Mouse (Mus musculus) layer of hippocampus, postnatal 10 days (tissue): Measurements from ENCODE around the gene Osbp2. TPM values are rescaled to one million over a fixed set of nuclear protein-coding genes. Genes with fewer than 3 reads are reported as not detected.

Source experiments
- DNase-seq, 2 experiments: peaks; one replicate each; pipeline ENCODE4 v3.0.0; 2021; ENCODE audit warnings: low spot score in 2 of 2
- total RNA-seq, 2 experiments: library from RNA; stranded (reverse); gene quantifications; 2 replicates each; pipeline ENCODE4 v1.2.3; 2021

Gene Osbp2
- total RNA-seq, 2 experiments from 2014 or later = 84.0 to 87.2 TPM

DNA sequence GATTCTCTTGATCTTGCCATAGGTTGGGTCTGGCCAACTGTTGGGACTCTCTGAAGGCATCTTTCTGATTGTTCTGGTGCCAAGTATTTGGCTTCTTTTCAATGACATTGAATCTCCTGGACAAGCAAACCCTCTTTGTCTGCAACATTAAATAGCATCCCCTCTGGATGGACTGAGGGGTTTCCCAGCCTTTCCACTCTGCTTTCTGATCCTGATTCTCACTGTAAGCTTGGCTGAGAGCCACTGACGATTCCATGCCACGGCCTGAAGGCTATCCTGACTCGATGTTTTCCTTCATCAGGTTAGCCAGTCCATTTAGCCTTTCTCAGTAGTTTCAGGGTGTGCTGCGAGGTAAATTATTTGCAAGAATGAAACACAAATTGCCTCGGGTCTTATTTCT, 34.0 kb downstream of the Osbp2 start:
- DNase-seq = no peak

DNA sequence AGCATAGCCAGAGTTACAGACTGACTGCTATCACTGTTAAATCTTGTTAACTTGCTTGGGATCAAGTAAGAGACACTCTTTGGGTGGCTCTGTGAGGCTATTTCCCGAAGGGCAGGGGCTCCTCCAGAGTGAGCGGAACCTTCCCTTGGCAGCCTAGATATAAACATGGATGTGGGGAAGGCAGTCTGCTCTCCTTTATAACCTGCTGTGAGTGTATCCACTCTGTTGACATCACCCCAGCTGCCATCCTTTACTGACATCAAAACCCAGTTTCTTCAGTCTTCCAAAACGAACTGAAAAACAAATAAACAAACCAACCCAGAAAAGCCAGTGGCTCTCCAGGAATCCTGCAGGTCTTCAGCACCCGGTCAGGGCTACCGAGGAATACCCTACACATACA, 39.6 kb downstream of the Osbp2 start:
- DNase-seq = no peak

DNA sequence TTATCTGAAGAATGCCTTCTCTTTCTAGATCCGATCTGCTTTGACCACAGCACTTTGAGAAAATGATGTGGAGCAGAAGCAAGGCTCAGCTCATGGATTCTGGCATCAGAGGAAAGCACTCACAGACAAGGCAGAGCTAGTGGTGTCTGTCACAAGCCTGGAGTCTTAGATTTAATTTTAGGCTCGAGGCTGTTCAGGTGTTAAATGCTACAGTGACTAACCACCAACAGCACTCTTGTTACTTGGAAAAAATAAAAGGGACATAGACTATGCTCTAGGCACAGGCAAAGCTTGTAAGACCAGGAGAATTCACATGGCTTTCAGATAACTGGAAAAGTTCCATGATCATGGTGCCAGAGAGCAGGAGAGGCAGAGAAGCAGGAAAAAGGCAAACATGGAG, 40.3 kb downstream of the Osbp2 start:
- no peak for DNase-seq

DNA sequence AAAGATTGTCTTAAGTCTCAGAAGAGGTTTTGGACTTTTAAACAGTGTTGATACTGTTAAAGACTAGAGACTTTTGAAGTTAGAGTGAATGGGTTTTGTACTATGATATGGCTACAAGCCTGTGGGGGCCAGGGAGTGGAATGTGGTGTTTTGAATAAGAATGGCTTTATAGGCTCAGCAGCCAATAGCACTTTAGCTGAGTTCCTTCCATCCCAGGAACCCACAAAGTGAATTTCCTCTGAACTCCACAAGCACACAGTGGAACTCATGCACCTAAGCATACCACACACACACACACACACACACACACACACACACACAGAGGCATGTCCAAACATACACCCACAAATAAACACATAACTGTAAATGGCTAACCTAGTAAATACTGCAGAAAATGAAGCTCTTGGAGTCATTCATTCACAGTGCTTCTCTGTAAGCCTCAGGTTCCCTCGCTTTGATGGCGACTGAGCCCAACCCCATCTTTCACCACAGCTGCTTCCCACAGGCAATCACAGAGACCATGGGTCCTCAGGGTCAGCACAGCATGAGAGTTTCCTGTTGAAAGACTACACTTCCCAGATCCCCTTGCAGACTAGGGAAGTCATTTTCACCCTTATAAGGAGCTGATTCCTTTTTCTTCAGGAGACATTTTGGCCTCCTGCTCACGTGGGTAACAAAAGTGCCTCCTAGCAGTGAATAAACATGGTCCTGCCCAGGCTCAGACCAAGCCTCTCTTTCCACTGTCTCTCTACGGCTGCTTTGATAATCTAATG, 45.5 kb downstream of the Osbp2 start:
- DNase-seq = no peak

DNA sequence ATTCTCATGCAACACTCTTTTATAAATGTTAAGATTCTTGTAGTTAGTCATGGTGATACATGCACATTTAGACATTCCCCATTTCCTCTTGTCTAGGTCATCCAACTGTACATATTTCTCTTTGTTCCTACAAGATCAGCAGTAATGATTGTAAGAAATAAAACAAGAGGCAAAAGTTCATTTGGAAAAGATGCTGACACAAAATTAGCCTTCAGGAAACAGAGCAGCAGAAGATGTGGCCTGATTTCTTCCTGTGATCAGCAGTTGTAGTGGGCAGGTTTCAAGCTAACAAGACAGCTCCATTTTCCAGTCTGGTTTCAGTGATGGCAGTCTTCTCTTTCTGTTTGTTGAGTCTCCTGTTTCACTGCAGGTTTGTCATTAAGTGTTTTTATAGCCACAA, 47.8 kb downstream of the Osbp2 start:
- no peak for DNase-seq

DNA sequence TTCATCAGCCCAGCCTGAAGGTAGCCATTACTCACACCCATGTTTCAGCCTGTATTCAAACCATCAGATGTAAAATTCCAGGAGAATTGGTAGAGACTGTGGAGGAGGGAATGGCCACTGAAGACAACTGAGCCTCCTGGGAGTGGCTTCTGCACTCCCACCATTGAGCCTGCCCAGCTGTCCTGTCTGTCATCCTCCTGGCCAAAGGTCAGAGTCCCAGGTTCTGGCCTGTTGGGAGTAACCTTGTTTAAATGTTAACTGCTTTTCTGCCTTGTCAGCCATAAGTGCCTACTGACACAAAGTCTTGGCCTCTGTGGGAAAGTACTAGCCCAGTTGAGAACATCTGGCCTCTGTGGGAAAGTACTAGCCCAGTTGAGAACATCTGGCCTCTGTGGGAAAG, 50.4 kb downstream of the Osbp2 start:
- no peak for DNase-seq

DNA sequence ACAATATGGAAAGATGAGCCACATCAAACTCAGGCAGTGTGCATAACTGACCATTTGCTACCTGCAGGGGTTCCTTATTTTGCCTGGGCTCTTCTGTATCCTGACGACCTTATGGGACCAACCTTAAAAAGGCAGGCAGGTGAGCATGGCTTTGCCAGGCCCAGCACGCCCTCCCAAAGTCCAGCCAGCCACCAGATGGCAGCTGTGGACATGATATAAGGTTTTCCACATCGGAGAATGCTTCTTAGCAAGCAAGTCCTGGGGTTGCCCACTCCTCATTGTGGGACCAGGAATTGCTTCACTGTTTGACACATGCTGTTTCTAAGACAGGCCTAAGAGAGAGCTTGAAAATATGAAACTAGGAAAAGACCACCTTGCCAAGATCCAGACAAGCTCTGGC, 55.5 kb downstream of the Osbp2 start:
- DNase-seq = no peak

DNA sequence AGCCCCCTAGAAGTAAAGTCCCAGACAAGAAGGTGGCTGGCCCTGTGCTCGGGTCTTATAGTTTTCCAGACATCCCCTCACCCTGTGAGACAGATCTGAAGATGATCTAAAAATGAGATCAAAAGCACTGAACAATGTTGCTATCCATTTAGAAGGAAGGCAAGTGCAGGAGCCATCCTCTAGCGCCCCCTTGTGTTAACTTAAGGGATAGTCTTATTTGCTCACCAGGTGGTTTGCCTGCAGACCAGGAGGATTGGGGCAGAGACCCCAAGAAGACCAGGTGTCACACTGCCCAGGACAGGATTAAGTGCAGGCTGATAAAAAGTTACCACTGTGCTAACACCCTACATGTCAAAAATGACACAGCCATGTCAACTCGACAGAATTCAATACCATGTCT, 58.3 kb downstream of the Osbp2 start:
- peak; percentile 28 to 54 for DNase-seq

DNA sequence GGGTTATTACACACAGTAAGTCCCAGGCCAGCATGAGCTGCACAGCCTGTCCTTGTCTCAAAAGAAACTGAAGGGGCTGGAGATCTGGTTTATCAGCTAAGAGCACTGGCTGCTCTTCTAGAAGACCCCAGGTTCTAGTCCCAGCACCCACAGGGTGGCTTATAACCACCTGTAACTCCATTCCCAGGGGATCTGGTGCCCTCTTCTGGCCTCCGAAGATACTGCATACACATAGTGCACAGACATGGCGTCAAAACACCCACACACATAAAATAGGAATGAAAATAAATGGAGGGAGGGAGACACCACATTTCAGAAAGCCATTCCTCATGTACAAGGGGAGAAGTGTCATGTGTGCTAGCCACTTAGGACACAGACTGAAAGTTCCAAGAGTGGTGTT, 59.1 kb downstream of the Osbp2 start:
- no peak for DNase-seq

DNA sequence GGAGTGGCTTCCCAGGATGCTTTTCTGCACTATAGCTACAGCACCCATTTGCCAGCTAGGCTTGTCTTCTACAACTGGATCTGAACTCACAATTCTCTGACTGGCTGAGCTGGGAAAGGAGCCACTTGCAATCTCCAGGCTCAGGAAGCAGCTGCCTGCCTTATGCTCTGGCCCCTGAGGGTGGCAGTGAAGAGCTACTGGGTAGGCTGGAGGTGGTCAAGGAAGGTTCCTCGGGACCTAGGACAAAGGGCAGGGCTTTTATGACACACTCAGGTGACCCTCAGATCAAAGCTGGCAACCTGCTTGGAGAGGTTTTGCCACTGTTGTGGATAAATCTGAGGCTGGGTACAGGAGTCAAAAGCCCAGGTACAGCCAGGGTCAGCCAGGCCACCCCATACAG, 61.6 kb downstream of the Osbp2 start:
- DNase-seq = no peak

DNA sequence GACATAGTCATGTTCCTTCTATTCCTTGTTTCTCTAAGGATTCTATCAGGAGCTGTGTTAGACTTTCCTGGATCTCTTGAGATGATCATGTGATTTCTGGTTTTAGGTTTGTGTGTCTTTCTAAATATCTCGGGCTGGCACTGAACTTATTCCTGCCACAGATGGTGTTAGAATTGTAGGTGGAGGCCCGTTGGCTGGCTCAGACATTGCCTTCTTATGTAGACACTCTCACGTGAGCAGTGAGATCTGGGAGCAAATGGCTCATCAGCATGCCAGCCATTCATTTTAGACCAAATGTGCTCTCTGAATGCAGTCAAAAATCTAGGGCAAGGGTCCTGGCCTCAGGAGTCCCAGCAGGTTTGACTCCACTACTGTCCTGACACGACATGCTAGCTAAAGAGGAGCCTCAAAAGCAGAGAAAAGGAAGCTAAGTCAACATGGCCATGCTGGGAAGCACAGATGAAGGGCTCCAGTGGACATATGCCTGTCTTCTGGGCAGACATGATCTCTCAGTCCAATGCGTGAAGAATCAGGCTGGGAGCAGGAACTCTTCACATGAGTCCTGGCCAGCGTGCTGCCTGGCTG, 66.0 kb downstream of the Osbp2 start:
- DNase-seq = no peak

DNA sequence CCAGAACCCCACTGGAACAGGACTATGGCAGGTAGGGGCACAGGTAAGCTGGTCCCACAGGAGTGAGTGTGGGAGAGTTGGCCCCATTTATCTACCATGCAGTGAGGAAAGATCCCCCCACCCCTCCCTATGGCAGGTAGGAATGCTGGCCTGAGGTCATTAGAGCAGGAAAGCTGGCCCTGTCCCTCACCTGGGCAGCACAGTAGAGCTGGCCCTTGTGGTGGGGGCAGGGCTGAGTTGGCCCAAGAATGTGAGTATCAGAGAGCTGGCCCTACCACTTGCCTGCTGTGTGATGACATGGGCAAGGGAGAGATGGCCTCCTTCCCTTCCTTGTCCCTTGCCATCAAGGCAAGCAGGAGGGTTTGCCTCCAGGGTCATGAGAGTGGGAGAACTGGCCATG, 73.0 kb downstream of the Osbp2 start:
- no peak for DNase-seq

DNA sequence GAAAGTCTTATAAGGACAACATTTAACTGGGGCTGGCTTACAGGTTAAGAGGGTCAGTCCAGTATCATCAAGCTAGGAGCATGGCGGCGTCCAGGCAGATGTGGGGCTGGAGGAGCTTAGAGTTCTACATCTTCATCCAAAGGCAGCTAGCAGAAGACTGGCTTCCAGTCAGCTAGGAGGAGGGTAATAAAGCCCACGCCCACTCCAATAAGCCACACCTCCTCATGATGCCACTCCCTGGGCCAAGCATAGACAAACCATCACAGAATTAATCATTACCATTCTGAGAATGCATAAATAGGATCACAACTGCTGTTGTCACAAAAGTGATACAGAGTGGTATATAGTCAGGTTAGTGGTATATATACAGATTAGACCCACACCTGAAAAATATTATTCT, 73.8 kb downstream of the Osbp2 start:
- no peak for DNase-seq

DNA sequence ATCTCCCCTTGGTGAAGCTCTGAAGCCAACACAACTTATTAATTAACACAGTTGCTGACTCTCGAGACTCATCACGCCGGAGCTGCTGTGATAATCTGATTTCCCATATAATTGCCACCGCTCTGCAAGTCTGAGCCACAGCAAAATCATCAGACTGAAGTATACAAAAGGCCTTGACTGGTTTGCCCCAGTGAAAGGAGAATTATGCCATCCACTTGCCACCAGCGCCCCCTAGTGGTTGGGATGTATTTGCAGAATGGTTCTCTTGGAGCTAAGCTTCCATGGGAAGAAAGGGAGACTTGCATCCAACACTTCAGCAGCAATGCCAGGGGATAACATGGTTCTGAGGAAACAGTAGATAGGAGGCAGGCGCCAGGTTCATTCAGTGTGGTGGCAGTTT, 77.1 kb downstream of the Osbp2 start:
- DNase-seq = peak; percentile 94 to 95

DNA sequence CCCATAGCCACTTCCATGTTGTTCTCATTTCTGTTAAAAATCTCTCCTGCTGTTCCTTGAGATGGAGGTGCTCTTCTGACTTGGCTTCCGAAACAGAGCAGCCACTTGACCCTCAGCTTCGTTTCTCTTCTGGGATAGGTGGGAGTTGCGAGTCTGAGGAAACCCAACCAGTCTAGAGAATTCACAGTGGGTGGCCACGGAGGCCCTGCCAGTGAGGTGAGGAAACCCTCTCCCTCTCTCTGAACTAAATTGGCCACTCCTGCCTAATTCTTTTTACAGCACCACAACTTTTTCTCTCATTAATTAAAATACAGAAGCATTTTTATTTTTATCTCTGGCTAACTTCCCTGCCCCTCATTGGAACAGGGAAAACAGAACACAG, 88.4 kb downstream of the Osbp2 start:
- DNase-seq = no peak

DNA sequence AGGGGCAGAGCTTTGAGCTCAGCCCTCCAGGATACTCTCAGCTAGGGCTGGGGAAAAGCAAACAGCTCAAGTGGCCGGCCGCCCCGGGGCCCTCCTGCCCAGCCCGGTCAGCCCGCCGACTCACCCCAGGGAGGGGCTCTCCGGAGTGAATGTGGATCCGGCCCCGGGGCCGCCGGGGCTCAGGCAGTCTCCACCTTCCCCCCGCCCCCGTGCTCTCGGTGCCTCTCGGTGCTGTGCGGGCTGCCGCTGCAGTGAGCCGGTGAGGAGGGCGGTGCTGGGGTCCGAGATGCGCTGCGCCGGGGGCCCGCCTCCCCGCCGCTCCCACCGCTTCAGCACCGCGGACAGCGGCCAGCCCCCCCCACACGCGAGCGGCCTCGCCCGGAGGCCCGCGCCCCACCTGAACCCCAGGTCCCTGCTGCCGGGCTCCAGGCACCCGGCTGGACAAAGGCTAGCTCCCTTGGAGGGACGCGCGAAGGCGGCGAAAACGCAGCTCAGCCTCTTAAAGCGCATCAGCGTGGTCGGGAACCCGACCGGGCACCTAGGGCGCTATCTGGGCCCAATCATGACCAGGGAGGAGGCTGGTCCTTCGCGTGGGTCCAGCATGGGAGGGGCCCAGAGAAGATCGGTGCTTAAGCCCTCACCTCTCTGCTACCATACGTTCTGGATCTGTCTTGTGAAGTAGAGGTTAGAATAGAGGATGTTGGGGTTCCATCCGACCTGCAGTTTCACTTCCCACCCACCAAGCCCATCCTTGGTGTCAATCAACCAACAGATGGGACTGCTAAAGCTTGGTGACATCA, 89.0 kb downstream of the Osbp2 start:
- DNase-seq = peak in 1 of 2 experiments; percentile 55

DNA sequence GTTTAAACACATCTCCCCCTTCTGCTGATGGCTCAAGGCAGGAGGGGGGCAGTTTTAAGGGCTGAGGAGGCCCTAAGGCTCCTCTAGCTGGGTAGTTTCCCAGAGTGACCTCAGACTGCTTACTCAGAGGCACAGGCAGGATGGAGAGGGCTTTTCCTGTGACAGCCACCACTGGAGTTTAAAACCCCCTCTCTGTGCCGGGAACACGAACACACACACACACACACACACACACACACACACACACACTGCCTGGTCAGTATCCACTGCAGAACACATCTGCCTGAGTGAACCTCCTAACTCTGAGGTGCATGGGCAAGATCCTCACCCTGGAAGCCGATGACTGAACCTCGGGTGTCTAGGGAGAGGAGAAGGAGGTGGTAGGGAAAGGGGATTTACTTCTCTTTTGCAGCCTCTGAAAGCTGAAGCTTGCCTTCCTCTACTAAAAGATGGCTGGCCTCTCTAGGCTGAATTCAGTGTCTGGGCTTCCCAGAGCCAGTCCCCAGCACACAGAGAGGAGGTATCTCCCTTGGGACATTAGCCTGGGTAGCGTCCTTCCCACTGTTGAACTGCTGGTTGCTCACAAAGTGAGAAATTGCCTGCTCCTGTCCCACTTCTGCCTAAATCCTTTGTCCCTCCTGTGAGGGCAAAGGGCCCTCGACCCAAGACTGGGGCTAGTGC, 89.8 kb downstream of the Osbp2 start:
- peak in 1 of 2 experiments; percentile 29 for DNase-seq

DNA sequence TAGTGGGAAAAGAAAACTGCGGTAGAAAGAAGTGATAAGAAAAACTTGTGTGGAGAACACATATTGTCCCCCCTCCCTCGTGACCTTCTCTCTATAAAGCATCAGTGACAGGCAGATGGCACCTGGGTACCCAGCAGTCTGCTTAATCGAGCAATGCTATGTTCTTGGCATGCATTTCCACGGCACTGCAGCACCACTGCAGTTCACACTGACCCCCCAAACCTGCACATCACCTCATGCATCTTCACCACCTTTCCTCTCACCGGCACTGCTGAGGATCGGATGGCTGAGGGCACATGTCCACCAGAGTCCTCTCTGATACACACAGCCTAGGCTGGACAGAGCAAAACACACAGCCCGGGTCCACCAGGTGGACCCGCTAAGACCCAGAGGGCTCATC, 90.6 kb downstream of the Osbp2 start:
- no peak for DNase-seq

DNA sequence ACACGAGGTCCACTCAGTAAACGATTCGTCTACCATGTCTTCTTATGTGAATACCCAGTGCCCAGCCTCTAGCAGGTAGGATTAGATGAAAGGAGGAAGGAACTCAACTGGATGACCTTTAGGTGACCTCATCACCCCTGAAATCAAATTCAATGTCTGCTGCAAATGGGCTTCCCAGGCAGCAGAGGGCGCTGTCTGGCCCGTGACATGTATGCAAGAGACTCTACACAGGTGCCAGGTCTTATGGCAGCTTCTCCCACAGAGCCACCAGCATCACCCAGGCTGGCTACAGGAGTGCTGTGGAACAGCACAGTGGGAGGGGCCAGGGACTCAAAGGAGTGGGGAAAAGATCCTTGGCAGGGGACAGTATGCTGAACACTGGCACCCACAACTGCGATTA, 92.4 kb downstream of the Osbp2 start:
- DNase-seq = no peak

DNA sequence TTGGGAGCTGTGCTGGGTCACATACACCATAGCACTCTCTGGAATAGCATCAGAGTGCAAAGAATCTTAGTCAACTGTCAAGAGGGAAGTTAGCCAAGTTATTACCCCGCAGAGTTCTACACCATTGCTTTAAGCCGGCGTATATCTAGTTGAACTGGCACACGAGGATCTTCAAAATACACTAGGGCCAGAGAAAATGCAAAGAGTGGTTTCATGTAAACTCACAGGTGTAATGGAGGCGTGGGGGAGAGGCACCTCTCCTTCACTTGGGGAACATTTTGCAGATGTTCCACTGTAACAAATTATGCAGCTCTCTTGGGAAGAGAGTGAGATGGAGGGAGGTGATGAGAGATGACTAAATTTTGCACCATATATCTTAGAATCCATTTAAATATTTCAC, 95.9 kb downstream of the Osbp2 start:
- no peak for DNase-seq

DNA sequence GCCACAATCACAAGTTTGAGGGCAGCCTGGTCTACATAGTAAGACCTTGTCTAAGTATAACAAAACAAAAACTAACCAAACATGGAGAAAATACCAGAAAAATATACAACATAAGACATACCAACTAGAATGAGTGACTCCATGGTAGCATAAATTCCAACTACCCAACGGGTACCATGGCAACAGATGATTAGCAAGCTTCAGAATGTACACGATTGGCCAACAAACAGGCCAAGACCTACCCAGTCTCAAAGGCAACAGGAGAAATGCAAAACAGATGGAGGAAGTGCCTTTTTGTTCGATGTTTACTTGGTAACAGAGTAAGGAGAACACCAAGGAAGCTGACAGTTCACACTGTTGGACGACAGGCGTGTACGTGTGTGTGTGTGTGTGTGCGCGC, 96.7 kb downstream of the Osbp2 start:
- DNase-seq = no peak

DNA sequence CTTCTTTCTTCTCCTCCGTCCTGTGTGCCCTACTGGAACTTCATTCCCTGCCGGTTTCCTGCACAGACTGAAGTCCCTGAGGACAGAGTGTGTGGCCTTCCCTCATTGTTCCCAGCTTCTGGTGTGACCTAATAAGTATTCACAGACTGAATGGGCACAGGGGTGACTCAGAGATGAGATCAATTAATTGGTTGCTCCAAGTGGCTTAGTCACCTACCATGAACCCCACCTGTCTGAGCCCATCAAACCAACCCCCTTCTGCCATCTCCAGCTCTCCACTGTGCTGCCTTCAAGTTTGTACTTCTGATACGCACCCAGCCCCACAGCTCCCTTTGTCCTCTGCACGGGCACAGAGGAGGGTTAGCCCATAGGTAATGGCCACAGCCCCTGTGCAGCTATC, 99.4 kb downstream of the Osbp2 start:
- no peak for DNase-seq
